Mouse (Mus musculus) 416B (cell line): ENCODE data around the gene Tpbgl.
A peak's percentile ranks its signal among the peaks of the same experiment; 100 is the strongest.

Experiments used
- DNase-seq: peaks from one replicate; pipeline ENCODE4 v3.0.0; 2011; ENCODE audit warnings: low read depth

Gene Tpbgl

DNA sequence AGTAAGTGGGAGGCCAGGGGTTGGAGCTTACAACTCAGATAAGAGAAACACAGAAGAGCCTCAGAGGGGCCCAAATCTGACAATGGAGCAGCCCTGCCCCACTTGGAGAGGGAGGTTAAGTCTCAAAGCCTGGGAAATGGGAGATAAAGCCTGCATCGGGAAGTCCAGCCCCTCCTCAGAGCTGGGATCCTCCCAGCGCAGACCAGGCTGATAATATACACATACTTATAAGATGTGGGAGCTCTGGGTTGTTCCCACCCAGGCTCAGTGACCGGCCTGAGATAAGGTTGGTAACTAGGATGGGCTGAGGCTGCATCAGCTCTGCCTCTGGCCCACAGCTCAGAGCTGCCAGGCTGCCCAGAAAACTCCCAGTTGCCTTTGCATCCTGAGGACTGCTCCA, 15.2 kb upstream of the Tpbgl start:
- no peak for DNase-seq

DNA sequence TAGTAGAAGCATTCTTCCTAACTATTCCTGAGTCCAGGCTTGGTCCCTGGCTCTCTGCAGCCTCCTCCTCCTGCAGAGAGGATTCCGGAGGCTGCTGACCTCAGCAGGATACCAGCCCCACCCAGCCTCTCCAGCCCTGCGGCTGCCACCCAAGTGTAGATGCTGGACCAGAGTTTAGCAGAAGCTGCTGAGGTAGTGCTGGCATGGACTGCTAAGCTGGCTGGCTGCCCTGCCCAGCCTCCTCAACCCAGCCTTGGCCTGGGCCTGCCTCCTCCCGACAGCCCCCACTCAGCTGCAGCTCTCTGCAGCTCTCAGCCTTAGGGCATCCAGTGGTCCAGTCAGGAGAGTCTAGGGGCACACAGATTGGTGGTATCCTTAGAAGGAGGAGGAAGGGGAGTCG, 14.3 kb upstream of the Tpbgl start:
- DNase-seq, result no peak

DNA sequence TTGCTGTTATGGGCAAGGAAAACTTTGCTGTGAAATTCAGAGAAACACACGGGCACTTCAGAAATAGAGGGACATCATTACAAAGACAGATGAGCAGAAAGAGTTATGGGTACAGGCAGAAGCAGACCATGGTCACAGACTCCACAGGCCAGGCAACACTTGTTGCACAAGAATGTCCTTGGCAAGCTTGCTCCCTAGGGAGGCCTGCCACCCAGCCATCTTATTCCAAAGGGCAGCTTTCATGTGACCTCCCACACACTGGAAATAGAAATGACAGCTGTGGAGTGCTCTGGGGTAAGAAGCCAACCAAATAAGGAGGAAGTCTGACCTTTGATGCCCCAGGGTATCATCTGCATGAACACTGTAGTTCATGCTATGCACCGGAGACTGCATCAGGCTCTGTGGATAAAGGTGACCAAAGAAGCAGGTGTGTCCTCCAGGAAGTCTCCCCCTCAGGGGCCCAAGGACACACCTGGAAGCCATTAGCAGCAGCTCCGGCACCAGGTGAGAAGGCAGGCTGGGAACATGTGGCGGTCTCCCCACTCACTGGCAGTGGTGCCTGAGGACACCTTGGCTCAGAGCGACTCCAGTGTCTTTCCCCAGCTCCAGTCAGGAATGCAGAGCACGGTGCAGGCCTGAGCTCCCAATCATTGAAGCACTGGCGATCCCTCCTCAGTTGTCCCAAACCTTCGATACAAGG, 7.2 kb upstream of the Tpbgl start:
- no peak for DNase-seq

DNA sequence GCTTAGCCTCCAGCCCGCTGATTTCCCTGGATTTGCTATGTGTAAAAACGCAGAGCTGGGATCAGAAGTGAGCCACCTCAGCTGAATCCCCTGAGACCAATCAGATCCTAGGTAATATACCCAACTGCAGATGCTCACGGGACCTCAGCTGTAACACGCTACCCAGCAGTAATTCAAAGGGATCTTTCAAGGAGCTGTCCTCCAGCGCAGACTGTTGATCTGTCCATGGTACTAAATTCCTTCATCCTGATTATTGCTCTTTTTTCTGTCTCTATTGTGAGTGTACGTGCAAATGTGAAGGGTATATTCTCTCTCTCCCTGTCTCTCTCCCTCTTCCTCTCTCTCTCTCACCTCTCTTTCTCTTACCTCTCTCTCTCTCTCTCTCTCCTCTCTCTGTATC, 5.4 kb upstream of the Tpbgl start:
- DNase-seq, result peak; percentile 32

DNA sequence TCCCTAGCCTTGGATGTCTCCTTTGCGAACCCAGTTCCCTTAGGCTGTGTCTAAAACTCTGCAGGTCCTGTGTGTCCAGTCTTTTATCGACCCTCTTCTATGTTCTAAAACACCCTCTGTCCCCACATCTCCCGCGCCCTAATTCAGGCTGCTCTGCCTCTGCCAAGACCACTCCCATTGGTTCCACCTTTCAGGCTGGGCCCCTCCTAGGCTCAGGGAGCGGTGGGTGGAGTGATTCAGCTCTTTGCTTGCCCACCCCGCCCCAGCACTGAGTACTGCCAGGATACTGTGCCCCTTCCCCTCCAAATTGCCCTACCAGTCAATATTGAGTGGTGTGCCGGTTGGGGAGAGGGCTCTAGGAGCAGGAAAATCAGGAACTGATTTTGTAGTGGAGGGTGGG, 463 bp upstream of the Tpbgl start:
- DNase-seq, result no peak

DNA sequence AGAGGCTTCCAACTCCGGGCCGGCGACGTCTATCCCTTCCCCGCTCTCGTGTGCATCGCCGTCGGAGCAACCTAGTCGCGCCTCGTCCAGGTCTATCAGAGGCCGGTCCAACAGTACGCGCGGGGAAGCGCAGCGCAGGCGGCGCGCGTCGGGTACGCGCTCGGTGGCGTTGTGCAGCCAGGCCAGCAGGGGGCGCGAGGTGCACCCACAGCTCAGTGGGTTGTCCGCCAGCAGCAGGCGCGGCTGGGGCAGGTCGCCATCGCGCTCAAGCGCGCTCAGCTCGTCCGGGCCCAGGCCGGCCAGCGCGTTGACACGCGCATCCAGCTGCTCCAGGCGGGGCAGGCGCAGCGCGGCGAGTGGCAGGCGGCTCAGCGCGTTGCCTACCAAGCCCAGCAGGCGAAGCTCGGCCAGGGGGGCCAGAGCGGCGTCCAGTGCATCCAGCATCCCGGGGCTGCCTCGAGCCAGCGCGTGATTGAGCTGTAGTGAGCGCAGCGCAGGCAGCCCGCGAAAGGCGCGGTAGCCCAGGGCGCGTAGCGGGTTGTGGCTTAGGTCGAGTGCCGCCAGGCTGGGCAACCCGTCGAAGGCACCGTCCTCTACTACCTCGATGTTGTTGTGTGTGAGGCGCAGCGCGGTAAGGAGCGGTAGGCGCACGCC, 1.1 kb downstream of the Tpbgl start:
- DNase-seq, result no peak

DNA sequence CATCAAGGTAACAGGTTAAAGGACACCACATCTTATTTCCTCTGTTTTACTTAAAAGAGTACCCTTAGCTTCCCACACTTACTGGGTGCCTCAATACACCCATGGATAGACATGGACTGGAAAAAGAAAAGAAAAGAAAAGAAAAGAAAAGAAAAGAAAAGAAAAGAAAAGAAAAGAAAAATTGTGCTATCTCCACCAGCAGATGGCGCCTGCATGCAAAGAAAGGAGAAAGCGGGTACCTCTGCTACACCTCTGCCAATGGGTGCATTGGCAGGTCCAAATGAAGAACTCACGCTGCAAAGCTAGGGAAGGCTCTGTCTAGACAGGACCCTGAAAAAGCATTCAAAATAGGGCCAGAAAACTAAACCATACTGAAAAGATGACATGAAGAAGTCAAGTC, 8.0 kb downstream of the Tpbgl start:
- peak; percentile 56 for DNase-seq

DNA sequence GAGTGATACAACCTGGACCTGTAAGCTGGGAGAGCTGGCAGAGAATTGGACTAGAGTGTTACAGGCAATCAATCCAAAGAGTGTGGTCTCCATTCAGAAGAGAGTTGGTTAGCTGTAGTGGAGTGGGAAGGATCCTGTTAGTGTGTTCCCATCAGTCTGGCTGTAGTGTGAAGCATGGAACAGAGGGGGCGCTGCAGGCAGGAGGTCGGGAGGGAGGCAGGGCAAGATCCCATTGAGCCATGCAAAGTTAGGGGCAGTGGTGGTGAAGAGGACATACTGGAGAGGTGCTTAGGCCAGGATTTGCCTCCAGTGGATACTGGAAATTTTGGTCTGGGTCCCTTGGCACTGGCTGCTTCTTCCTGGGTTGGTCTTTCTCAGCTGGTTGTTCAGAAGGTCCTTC, 8.6 kb downstream of the Tpbgl start:
- DNase-seq, result no peak

DNA sequence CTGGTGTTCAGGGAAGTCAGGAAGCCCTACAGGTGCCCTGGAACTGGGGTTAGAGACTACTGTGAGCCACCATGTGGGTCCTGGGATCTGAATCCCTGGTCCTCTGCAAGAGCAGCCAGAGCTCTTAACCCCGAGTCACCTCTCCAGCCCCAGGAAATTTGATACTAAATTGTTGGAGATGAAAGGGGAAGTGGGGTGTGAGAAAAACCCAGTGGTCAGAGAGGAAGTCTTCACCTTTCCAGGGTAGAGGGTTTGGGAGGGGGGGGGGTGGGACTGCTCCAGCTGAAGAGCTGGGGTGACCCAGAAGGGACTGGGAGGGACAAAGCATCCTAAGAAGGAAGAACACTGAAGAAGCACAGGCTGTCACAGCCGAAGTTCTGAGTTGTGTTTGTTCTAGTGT, 19.3 kb downstream of the Tpbgl start:
- peak; percentile 46 for DNase-seq

DNA sequence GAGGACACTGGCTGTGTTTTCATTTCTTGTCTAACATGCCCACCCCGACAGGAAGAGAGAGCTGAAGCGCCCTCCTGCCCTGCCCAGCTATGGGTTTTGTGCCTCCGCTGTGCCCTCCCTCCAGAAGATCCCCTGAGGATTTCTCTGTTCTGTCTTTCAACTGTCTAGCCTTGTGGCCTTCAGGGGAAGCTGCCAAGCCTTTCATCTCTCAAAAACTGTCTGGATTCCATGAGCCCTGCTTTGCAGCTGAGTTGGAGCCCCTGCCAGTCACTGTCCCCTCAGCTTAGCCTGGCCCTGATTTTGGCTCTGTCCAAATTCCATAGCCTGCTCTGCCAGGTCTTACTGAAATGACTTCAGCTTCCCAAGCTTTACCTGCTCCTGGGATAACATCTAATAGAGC, 20.1 kb downstream of the Tpbgl start:
- DNase-seq, result no peak

DNA sequence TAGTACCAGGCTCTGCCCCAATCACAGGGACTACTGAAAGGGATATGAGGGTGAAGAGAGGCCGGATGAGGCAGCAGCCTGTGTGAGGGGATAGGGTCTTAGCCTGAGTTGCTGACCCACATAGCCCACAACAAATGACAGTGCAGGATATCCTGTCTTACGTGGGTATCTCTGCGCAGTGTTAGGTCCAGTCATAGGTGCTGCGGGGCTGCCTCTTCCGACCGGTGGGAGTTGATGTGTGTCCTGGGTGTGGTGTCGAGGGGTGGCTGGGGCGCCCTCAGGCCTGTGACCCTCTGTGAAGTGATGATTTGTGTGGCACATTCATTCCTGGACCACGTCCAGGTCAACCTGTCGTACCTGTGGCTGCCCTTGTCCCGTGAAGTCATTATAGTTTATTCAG, 20.6 kb downstream of the Tpbgl start:
- no peak for DNase-seq

DNA sequence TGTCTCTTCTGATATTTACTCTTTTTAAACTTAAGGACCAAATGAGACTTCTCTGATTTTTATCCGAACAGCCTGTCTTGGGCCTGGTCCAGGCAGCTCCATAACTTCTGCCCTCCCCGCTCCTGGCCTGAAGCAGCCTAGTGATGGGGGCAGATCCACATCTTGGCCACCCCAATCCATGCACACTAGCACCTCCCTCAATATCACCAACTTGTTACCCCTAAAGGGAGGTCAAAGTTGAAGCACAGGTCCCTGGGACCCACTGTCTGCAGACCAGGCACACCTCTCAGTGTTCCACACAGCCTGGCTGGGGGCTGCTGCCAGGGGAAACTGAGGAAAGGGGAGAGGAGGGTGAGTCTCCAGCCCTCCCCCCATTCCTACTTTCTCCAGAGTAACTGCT, 21.8 kb downstream of the Tpbgl start:
- no peak for DNase-seq

DNA sequence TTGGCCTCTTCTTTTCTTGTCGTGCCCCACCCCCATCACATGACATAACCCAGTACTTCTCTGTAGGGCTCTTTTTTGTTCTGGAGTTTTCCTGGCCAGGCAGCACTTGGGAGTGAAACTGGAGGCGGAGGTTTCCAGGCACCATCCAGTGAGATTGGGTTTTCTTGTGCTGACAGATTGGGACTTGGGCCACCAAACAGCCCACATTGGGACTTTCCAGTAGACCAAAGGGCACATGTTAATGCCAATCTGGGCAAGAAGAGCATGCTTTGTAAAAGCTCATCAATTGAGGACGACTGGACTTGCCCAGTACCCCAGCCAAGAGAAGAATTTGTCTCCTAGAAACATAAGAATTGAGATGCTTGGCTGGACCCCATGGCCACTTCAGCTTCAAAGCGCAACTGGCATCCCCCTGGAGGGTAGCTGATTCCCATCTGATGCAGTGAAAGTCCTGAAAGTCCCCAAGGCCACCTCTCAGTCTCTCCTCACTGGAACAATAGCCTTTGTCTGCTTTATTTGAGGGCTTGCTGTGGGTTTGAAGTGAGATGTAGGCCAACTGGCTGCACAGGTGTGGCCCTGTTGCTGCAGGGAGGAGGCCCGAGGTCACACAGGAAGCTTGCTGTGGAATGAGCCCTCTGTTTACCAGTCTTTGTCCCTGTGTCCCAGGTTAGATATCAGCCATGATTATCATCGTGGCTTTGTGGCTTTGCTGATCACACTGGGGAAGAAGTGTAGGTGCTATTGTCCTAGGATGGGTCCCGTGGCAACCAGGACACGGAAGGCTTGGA, 22.8 kb downstream of the Tpbgl start:
- no peak for DNase-seq

DNA sequence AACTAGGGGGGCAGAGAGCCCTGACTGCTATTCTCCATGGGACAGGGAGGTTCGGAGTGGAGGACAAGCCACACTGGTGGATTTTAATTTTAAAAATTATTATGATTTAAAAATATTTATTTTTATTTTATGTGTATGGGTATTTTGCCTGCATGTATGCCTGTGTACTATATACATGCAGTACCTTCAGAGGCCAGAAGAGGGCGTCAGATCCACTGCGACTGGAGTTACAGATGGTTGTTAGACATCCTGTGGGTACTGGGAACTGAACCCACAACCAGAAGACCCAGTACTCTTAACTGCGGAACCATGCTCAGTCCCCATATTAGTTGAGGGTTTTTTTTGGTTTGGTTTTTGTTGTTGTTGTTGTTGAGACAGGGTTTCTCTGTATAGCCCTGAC, 28.2 kb downstream of the Tpbgl start:
- no peak for DNase-seq

DNA sequence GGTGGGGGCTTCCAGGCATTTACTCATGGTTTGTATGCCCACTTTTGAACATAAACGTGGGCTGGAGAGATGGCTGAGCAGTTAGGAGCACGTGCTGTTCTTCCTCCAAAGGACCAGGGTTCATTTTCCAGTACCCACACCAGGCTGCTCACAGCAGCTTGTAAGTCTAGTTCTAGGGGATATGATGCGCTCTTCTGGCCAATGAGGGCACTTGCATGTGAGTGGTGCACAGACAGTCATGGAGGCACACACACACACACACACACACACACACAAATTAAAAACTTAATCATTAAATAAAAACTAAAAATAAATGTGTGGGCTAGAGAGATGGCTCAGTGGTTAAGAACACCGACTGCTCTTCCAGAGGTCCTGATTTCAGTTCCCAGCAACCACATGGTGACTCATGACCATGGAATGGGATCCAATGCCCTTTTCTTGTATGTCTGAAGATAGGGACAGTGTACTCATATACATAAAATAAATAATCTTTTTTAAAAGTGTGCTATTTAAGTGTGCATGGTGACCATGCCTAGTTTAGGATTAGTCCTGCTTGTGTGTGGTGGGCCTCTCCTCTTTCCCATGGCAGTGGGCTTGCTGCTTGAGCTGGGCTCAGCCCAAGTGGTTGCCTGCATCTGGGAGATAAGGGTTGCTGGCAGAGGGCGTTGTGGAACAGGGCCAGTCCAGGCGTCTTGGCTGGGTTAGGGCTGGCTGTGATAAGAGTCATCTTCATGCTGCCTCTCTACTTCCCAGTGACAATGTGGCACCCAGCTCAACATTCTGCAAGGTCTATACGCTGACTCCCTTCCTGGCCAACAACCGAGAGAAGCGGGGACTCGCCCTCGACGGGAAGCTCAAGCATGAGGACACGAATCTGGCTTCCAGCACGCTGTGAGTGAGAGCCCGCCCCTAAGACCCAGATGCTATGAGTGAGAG, 32.8 kb downstream of the Tpbgl start:
- peak; percentile 64 for DNase-seq

DNA sequence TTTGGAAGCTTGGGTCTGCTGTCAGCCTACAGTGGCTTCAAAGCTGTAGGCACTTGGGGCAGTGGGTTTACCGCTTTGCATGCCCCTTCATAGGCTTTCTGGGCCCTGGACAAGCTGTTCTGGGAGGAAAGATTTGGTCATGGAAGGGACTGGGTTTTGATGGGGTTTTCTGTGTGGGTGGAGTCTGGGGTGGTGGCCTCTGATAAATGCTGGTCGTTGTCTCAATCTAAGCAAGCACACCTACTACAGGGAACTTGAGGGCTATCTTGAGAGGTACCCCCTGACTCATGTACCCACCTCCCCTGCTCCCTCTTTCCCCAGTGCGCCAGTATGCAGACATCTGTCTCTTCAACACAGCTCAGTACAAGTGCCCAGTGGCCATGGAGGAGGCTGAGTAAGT, 34.2 kb downstream of the Tpbgl start:
- DNase-seq, result no peak

DNA sequence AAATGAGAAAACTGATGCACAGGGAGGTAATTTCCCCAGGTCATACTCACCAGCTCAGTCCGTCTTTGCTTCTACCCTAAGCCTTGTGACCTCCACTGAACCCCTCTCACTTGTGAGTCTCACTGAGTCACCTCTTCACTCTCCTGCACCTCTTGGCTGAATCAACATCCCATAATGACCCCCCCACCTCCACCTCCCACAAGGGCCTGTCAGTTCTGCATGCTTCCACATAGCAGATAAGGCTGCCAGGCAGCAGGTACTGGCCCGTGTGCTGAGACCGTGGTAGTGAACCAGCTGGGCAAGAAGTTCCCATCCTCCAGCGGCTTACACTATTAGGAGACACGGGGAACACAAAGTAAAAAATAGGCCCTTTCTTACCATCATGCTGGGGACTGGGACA, 36.3 kb downstream of the Tpbgl start:
- DNase-seq, result no peak

DNA sequence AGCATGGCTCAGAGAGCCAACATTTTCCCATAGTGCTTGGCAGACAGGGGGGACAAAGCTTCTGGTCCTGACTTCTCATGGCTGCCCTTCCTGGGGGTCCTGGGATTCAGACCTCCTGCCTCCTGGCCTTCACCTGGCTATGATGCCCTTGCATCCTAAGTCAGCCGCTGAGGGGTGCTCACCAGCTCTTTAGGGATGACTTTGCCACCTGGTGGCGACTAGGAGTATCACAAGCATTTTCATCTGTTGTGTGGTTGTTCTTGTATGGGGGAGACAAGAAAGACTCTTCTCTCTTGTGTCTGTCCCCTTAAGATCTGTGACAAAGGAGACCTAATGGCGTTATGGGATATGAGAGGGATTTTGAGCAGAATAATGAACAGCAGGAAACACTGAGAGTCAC, 36.8 kb downstream of the Tpbgl start:
- peak; percentile 75 for DNase-seq

DNA sequence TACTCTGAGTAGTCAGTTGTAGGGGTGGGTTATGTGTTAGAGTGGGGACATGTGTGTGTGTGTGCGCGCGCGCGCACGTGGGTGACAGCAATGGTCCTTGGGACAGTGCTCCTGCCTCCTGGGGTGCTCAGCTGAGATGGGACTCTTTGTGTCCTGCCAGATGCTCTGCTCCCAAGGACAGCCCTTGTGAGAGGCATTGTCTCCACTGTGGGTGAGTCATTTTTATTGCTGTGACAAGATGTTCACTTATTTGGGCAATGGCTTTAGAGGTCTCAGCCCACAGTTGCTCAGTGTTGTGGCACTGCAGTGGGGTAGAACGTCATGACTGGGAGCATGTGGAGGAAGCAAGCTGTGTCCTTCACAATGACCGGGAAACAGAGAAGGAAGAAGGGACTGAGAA, 40.9 kb downstream of the Tpbgl start:
- peak; percentile 31 for DNase-seq

DNA sequence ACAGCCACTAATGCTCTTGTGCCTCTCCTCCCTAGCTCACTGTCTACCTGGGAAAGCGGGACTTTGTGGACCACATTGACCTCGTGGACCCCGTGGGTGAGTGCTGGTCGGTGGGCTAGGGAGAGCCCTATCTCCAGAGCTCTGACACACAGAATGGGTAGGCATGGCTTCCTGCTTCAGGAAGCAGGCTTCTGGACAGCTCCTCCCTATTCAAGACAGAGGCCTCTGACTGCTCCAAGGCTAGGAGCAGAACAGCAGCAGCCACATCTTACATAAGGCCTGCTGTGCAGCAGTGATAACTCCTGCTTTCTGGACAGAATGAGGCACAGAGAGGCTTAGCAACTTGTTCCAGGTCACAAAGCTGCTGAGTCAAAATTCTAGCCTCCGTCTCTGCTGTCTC, 43.3 kb downstream of the Tpbgl start:
- DNase-seq, result peak; percentile 43

DNA sequence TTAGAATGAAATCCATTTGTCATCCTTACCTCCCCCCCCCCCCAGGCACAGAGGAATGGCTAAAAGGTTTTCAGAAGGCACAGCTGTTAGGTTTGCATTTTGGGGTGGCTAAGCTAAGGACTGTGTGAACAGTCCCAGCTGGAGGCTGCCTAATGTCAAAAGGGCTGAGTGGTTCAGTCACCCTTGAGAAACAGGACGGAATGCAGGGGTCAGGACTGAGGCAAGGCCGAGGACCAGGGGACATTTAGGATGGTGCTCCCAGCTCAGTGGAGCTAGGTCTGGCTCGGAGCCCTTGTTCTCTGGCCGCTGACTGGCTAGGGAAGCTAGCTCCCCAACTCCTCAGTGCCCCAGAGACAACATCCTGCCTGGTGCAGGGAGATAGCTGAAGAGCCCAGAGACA, 44.0 kb downstream of the Tpbgl start:
- DNase-seq, result no peak

DNA sequence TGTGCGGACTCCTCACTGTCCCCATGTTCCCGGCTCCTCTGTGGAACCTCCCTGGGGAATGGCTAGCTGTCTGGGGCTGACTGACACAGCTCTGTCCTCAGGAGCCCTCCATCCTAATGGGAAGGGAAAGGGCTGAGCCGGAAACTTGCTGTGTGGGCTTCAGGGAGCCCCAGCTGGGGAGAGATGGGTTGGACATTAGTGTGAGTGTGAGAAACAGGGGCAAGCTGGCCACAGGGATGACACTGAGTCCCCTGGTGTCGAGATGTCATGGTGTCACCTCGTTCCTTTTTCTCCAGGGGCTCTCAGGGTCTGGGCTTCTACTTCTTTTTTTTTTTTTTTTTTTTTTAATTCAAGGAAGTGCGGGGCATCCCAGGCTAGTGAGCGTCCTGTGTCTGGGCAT, 44.6 kb downstream of the Tpbgl start:
- DNase-seq, result no peak
